Mouse (Mus musculus) stomach, embryonic 16.5 days (tissue): ENCODE measurements around the gene Angptl7. TPM values are rescaled to one million over a fixed set of nuclear protein-coding genes. Genes with fewer than 3 reads are reported as not detected.

ENCODE experiments used
- polyA plus RNA-seq: library from polyadenylated mRNA; unstranded; fragments of >200 nt; fragmentation: Nextera tagmentation; extraction: Ambion mirVana; gene quantifications from 2 replicates; pipeline ENCODE4 v1.2.1, GENCODE M21; 2015

The Angptl7 gene
- polyA plus RNA-seq, 1 experiment from 2014 or later: 6.5 TPM

Other genes with a start within 250 kb of the Angptl7 start
- gene Disp3, start 212.5 kb downstream of the Angptl7 start, polyA plus RNA-seq: 0.12 and 0.19 TPM in 2 replicates
- gene Ubiad1, start 55.7 kb downstream of the Angptl7 start, polyA plus RNA-seq: 20.0 and 23.7 TPM in 2 replicates
- 10.9 and 15.2 TPM in 2 replicates for gene Mtor, start 51.8 kb downstream of the Angptl7 start, polyA plus RNA-seq
- gene Exosc10, start 58.0 kb upstream of the Angptl7 start, polyA plus RNA-seq: 76.3 and 77.1 TPM in 2 replicates
- gene Srm, start 91.0 kb upstream of the Angptl7 start, polyA plus RNA-seq: 165 and 166 TPM in 2 replicates
- gene Masp2, start 102.1 kb upstream of the Angptl7 start, polyA plus RNA-seq: 1.4 and 1.8 TPM in 2 replicates
- gene Tardbp, start 126.6 kb upstream of the Angptl7 start, polyA plus RNA-seq: 284 and 286 TPM in 2 replicates
- 0.09 TPM in 1 of 2 replicates, not detected in the other for gene Gm572, start 142.9 kb upstream of the Angptl7 start, polyA plus RNA-seq